Mouse (Mus musculus) G1E-ER4 (cell line): Measurements from ENCODE around the gene Exph5. TPM values are rescaled to one million over a fixed set of nuclear protein-coding genes. Genes with fewer than 3 reads are reported as not detected.

ENCODE experiments used
- GATA1 ChIP-seq: IDR thresholded peaks from one replicate; pipeline ENCODE4 v1.8.0; 2012; ENCODE audit warnings: low read length, inconsistent platforms
- polyA plus RNA-seq: library from polyadenylated mRNA; stranded (reverse); fragments of >175 nt; gene quantifications from 2 replicates; pipeline ENCODE4 v1.2.3, GENCODE M21; 2012

Gene Exph5
- polyA plus RNA-seq, 1 experiment: not detected

DNA sequence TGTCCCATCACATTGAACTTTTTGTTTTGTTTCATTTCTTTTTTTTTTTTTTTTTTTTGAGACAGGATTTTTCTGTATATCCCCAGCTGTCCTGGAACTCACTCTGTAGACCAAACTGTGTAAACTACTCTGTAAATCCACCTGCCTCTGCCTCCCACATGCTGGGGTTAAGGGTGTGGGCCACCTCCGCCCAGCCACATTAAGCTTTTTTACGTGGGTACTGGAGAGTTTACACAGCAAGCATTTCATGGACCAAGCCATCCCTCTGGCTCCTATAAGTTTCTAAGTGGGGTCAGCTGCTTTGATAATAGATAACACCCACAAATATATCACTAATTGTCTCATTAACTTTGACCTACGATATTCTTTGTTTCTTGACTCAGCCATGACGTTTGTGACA, 107.1 kb downstream of the Exph5 start:
- no peak for TF ChIP-seq GATA1

- TF ChIP-seq GATA1: no peak
These were observed 107.5 kb downstream of the Exph5 start for GRCm38 (mm10) chr9:53408953-53409361.

DNA sequence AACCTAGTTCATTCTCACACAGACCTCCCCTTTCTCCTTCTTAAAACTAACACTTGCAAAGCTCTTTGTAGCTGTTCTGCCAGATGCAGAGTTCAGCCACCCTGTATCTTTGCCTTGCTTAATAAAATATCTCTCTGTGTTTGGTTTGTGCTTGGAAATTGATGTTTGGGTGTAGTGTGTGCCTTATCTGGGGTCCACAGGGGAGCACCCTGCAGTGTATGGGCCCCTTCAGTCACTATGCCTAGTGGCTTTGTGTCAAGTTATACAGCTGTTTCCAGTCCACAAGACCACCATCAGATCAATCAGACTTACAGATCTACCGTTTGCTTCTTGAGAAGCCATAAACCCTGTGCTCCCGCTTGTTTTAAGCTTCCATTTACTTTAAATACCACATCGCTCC, 108.0 kb downstream of the Exph5 start:
- no peak for TF ChIP-seq GATA1

DNA sequence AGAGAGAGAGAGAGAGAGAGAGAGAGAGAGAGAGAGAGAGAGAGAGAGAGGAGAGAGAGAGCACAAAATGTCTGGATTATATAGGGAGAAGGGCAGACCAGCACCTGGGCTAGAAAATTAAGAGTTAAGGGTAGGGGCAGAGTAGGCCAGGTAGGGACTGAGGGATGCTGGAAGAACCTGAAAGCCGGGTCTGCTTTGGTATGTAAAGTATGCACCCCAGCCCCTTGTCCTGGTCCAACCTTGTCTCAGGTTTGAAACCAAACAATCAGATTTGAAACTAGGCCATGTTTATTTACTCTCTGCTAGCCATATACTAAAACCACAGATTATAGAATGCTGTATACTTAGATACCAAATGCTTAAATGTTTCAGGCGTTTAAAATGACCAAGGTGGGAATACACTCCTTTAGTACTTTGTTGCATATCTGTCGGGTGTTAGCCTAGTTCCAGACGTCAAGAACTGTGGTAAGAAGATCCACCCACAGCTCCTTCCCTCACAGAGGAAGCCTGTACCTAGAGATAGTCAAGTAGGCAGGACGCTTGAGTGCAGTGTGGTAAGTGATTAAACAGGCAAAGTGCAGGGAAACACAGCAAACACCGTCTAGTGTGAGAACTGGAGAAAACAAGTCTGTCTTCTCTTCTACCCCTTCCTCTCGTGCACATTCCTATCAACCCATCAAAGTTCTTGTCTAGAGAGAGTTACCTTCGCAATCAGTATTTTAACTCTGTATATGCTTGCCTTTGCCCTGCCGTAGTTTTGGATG, 120.8 kb downstream of the Exph5 start:
- TF ChIP-seq GATA1: peak; percentile 52

GRCm38 (mm10) chr9:53426726-53427125, 125.3 kb downstream of the Exph5 start:
- no peak for TF ChIP-seq GATA1

Other genes starting within 250 kb of the Exph5 start
- gene Ddx10, start 53.6 kb upstream of the Exph5 start, polyA plus RNA-seq: 11.0 and 11.5 TPM in 2 replicates
- not detected in 2 replicates for gene Kdelc2, start 82.4 kb downstream of the Exph5 start, polyA plus RNA-seq
- not detected in 2 replicates for gene 4930550C14Rik, start 100.7 kb downstream of the Exph5 start, polyA plus RNA-seq
- 0.63 and 0.97 TPM in 2 replicates for gene Atm, start 235.1 kb downstream of the Exph5 start, polyA plus RNA-seq
- gene Npat, start 235.4 kb downstream of the Exph5 start, polyA plus RNA-seq: 1.0 and 1.3 TPM in 2 replicates